Mouse (Mus musculus): Measurements from ENCODE around the gene Rsrp1. TPM values are rescaled to one million over a fixed set of nuclear protein-coding genes. Genes with fewer than 3 reads are reported as not detected.

Rsrp1 gene
- polyA plus RNA-seq, 1 experiment = 51.4 TPM

DNA sequence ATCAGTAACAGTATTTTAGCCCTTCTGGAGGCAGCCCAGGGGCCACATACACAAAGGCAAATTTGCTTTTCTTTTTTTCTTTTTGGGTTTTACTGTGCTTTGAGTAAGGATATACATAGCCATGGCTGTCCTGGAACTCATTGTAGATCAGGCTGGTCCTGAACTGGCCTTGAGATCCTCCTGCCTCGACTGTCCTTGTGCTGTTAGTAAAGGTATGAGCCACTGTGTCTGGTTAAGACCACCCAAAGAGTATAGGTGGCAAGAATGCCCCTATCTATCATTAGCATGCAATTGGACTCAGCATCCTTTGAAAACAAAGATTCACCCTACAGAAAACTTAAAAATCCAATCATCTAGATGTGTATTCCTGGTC, 5.1 kb downstream of the Rsrp1 start:
- Histone ChIP-seq H3K27me3 (ENCODE audit: control insufficient read depth, insufficient read depth, insufficient read length) (no peaks in the 10 kb centered on the region), H3K4me3 (no peak overlapping the region), H3K4me2 (ENCODE audit: low read depth) (no peak overlapping the region), H3K36me3 (ENCODE audit: control insufficient read depth, insufficient read depth) (peaks cover 51% of the 10 kb centered on the region), H3ac (ENCODE audit: control insufficient read depth, insufficient read length) (no peak overlapping the region), H3K79me2 (ENCODE audit: control insufficient read depth, insufficient read depth) (peaks cover 48% of the 10 kb centered on the region)
- TF ChIP-seq E2F4 (IDR thresholded peaks at IDR 0.05; ENCODE audit: insufficient read depth) (no peak), POLR2AphosphoS2 (IDR thresholded peaks at IDR 0.05; ENCODE audit: insufficient read length, low read depth) (peak; percentile 88)

DNA sequence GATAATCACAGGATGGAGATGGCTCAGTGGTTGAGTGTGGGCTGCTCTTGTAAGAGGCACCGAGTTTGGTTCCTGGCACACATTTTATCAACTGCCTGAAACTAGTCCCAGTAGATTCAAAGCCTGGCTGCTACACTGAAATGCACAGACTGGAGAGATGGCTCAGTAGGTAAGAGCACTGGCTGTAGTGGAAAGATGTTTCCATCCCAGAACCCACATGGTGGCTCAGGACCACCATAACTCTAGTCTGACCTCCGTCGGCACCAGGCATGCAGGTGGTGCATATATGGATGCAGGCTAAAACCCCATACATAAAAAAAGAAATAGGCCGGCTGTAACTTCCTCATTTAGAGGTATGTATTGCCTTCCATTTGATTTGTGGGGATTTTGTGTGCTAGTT, 6.1 kb downstream of the Rsrp1 start:
- peak; percentile 63 for TF ChIP-seq POLR2AphosphoS2 (IDR thresholded peaks at IDR 0.05; ENCODE audit: insufficient read length, low read depth)
- no peak for TF ChIP-seq SRF (IDR thresholded peaks at IDR 0.05; ENCODE audit: control insufficient read depth, insufficient read length, low read depth)
- no peak for TF ChIP-seq TCF12 (IDR thresholded peaks at IDR 0.05; ENCODE audit: insufficient read depth, poor library complexity, severe bottlenecking)
- TF ChIP-seq POLR2A (IDR thresholded peaks at IDR 0.05; ENCODE audit: insufficient read length, low read depth) = peak; percentile 25
- TF ChIP-seq REST (IDR thresholded peaks at IDR 0.05; ENCODE audit: insufficient read depth, insufficient read length) = no peak
- no peak for TF ChIP-seq TCF3 (IDR thresholded peaks at IDR 0.05; ENCODE audit: insufficient read length, low read depth)
- TF ChIP-seq USF1 (IDR thresholded peaks at IDR 0.05; ENCODE audit: low read depth) = no peak
- no peak for TF ChIP-seq MYOG (IDR thresholded peaks at IDR 0.05; ENCODE audit: control insufficient read depth in 1 of 3, insufficient read depth in 1 of 3, insufficient read length in 2 of 3, low read depth in 2 of 3)
- TF ChIP-seq MAX (IDR thresholded peaks at IDR 0.05; ENCODE audit: low read depth) = no peak
- no peak for TF ChIP-seq E2F4 (IDR thresholded peaks at IDR 0.05; ENCODE audit: insufficient read depth)
- TF ChIP-seq CEBPB (IDR thresholded peaks at IDR 0.05; ENCODE audit: insufficient read depth, poor library complexity, severe bottlenecking) = no peak
- no peak for TF ChIP-seq MYOD1 (IDR thresholded peaks at IDR 0.05; ENCODE audit: control insufficient read depth in 1 of 3, insufficient read length in 2 of 3, low read depth in 2 of 3)
- H3K4me3 ChIP-seq = no peak overlapping the region
- no peaks in the 10 kb centered on the region for H3K27me3 ChIP-seq (ENCODE audit: control insufficient read depth, insufficient read depth, insufficient read length)
- no peak overlapping the region for H3ac ChIP-seq (ENCODE audit: control insufficient read depth, insufficient read length)
- no peak overlapping the region for H3K4me2 ChIP-seq (ENCODE audit: low read depth)
- H3K79me2 ChIP-seq (ENCODE audit: control insufficient read depth, insufficient read depth) = peaks cover 40% of the 10 kb centered on the region
- H3K36me3 ChIP-seq (ENCODE audit: control insufficient read depth, insufficient read depth) = peaks cover 50% of the 10 kb centered on the region

DNA sequence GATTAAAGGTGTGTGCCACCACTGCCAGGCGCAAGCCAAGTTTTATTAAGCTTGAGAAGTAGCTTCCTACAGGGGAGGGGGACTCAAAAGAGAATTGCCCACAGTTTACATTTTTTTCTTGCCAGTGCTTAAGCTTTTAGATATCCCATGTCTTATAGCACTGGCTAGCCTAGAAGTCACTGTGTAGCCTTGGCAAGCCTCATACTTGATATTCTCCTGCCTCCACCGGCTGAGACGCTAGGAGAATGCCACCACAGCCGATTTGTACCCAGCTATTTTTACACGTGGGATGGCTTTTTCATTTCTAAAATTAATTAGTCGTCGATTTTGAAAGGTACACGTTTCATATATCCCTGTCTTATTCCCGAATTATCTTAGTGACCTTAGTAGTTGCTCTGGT, 6.8 kb downstream of the Rsrp1 start:
- Histone ChIP-seq H3ac (ENCODE audit: control insufficient read depth, insufficient read length) (peak overlapping the region; percentile 43), H3K27me3 (ENCODE audit: control insufficient read depth, insufficient read depth, insufficient read length) (no peaks in the 10 kb centered on the region), H3K79me2 (ENCODE audit: control insufficient read depth, insufficient read depth) (peaks cover 33% of the 10 kb centered on the region), H3K4me3 (peak overlapping the region; percentile 44), H3K36me3 (ENCODE audit: control insufficient read depth, insufficient read depth) (peaks cover 43% of the 10 kb centered on the region), H3K4me2 (ENCODE audit: low read depth) (peak overlapping the region; percentile 84)
- TF ChIP-seq MYOG (IDR thresholded peaks at IDR 0.05; ENCODE audit: control insufficient read depth in 1 of 3, insufficient read depth in 1 of 3, insufficient read length in 2 of 3, low read depth in 2 of 3) (no peak), MAX (IDR thresholded peaks at IDR 0.05; ENCODE audit: low read depth) (no peak), POLR2A (IDR thresholded peaks at IDR 0.05; ENCODE audit: insufficient read length, low read depth) (no peak)

- Histone ChIP-seq H3K36me3 (ENCODE audit: control insufficient read depth, insufficient read depth) (peaks cover 41% of the 10 kb centered on the region), H3K27me3 (ENCODE audit: control insufficient read depth, insufficient read depth, insufficient read length) (no peaks in the 10 kb centered on the region), H3K4me2 (ENCODE audit: low read depth) (peak within 1 kb of the TSS; percentile 87), H3K79me2 (ENCODE audit: control insufficient read depth, insufficient read depth) (peaks cover 27% of the 10 kb centered on the region), H3K4me3 (peak within 1 kb of the TSS; percentile 44), H3ac (ENCODE audit: control insufficient read depth, insufficient read length) (peak within 1 kb of the TSS; percentile 43)
- TF ChIP-seq REST (IDR thresholded peaks at IDR 0.05; ENCODE audit: insufficient read depth, insufficient read length) = no peak
- TF ChIP-seq POLR2AphosphoS2 (IDR thresholded peaks at IDR 0.05; ENCODE audit: insufficient read length, low read depth) = peak; percentile 70
- peak; percentile 58 for TF ChIP-seq POLR2A (IDR thresholded peaks at IDR 0.05; ENCODE audit: insufficient read length, low read depth)
Measured at GRCm38 (mm10) chr4:134930684-134931481, 7.5 kb downstream of the Rsrp1 start, which contains the start of gene Syf2. Gene Syf2 (plus strand): TSS chr4:134930898.

GRCm38 (mm10) chr4:134937240-134938176, 14.1 kb downstream of the Rsrp1 start:
- H3K27me3 ChIP-seq (ENCODE audit: control insufficient read depth, insufficient read depth, insufficient read length) = no peaks in the 10 kb centered on the region
- TF ChIP-seq REST (IDR thresholded peaks at IDR 0.05; ENCODE audit: insufficient read depth, insufficient read length) (no peak), E2F4 (IDR thresholded peaks at IDR 0.05; ENCODE audit: insufficient read depth) (no peak), MYOG (IDR thresholded peaks at IDR 0.05; ENCODE audit: control insufficient read depth in 1 of 3, insufficient read depth in 1 of 3, insufficient read length in 2 of 3, low read depth in 2 of 3) (no peak), SRF (IDR thresholded peaks at IDR 0.05; ENCODE audit: control insufficient read depth, insufficient read length, low read depth) (no peak), MYOD1 (IDR thresholded peaks at IDR 0.05; ENCODE audit: control insufficient read depth in 1 of 3, insufficient read length in 2 of 3, low read depth in 2 of 3) (no peak), TCF3 (IDR thresholded peaks at IDR 0.05; ENCODE audit: insufficient read length, low read depth) (no peak), POLR2AphosphoS2 (IDR thresholded peaks at IDR 0.05; ENCODE audit: insufficient read length, low read depth) (no peak), MAX (IDR thresholded peaks at IDR 0.05; ENCODE audit: low read depth) (no peak), TCF12 (IDR thresholded peaks at IDR 0.05; ENCODE audit: insufficient read depth, poor library complexity, severe bottlenecking) (no peak), CEBPB (IDR thresholded peaks at IDR 0.05; ENCODE audit: insufficient read depth, poor library complexity, severe bottlenecking) (no peak), POLR2A (IDR thresholded peaks at IDR 0.05; ENCODE audit: insufficient read length, low read depth) (no peak), USF1 (IDR thresholded peaks at IDR 0.05; ENCODE audit: low read depth) (no peak)
- H3ac ChIP-seq (ENCODE audit: control insufficient read depth, insufficient read length) = no peak overlapping the region
- H3K36me3 ChIP-seq (ENCODE audit: control insufficient read depth, insufficient read depth) = peaks cover 16% of the 10 kb centered on the region
- no peak overlapping the region for H3K4me2 ChIP-seq (ENCODE audit: low read depth)
- peaks cover under 1% of the 10 kb centered on the region for H3K79me2 ChIP-seq (ENCODE audit: control insufficient read depth, insufficient read depth)
- H3K4me3 ChIP-seq = no peak overlapping the region
